Mouse (Mus musculus) activated CD4-positive, CD25-positive, alpha-beta regulatory T cell, adult 9 weeks (primary cell): ENCODE measurements around the gene 2210016L21Rik. TPM values are rescaled to one million over a fixed set of nuclear protein-coding genes. Genes with fewer than 3 reads are reported as not detected.

ENCODE experiments used
- polyA plus RNA-seq: library from polyadenylated mRNA; unstranded; fragments of 100-300 nt; shearing (Covaris generic); gene quantifications from one replicate; pipeline ENCODE4 v1.2.1, GENCODE M21; 2017

The 2210016L21Rik gene
- polyA plus RNA-seq, result 56.7 TPM

GRCm38 (mm10) chr5:114942074-114942765, at the start of gene 2210016L21Rik:
Gene 2210016L21Rik (plus strand): TSS chr5:114942158.

GRCm38 (mm10) chr5:114896688-114897373, 45.1 kb upstream of the 2210016L21Rik start, which contains the start of gene Oasl2:
Gene Oasl2 (plus strand): TSS chr5:114896936.

GRCm38 (mm10) chr5:114922998-114923473, 18.9 kb upstream of the 2210016L21Rik start, which contains the start of gene Oasl1:
Gene Oasl1 (plus strand): TSS chr5:114923240.

DNA sequence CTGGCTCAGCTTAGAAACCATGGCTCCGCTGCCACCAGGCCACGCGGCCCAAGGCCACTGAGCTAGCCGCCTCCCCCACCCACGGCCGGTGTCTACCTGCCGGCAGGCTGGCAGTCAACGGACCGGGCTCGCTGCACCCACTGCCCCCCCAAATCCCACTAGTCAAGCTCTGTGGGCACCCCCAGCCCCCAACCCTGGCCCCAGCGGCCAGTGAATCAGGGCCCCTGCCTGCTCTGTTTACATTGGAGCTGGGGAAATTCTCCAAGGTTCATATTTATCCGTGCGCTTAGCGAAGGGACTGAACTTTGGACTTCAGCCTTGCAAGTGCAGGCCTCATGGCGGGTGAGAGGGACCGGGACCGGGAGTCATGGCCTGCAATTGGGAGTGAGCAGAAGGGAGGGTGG, 28.9 kb downstream of the 2210016L21Rik start, which contains the start of gene Hnf1a:
Hnf1a (minus strand) TSS at position 271 of the 404 bp plus-strand sequence.

Other genes starting within 250 kb of the 2210016L21Rik start
- gene Tchp, start 234.4 kb upstream of the 2210016L21Rik start, polyA plus RNA-seq, result 27.6 TPM
- gene Ankrd13a, start 167.5 kb upstream of the 2210016L21Rik start, polyA plus RNA-seq, result 13.2 TPM
- gene Git2, start 166.6 kb upstream of the 2210016L21Rik start, polyA plus RNA-seq, result 141 TPM
- gene 1500011B03Rik, start 118.7 kb upstream of the 2210016L21Rik start, polyA plus RNA-seq, result 72.1 TPM
- gene 4930519G04Rik, start 88.5 kb upstream of the 2210016L21Rik start, polyA plus RNA-seq, result not detected
- not detected for gene Gm9936, start 83.5 kb upstream of the 2210016L21Rik start, polyA plus RNA-seq
- 27.2 TPM for gene Oasl2, start 45.2 kb upstream of the 2210016L21Rik start, polyA plus RNA-seq
- 11.9 TPM for gene Oasl1, start 18.9 kb upstream of the 2210016L21Rik start, polyA plus RNA-seq
- gene Hnf1a, start 28.9 kb downstream of the 2210016L21Rik start, polyA plus RNA-seq, result not detected
- 3.1 TPM for gene Sppl3, start 69.0 kb downstream of the 2210016L21Rik start, polyA plus RNA-seq
- 1.5 TPM for gene Gm10401, start 156.1 kb downstream of the 2210016L21Rik start, polyA plus RNA-seq
- gene Acads, start 177.2 kb downstream of the 2210016L21Rik start, polyA plus RNA-seq, result 40.4 TPM
- 43.7 TPM for gene Unc119b, start 192.8 kb downstream of the 2210016L21Rik start, polyA plus RNA-seq
- gene Mlec, start 216.0 kb downstream of the 2210016L21Rik start, polyA plus RNA-seq, result 66.1 TPM